Mouse (Mus musculus): ENCODE measurements around the gene BC048562. TPM values are rescaled to one million over a fixed set of nuclear protein-coding genes. Genes with fewer than 3 reads are reported as not detected.
A peak's percentile ranks its signal among the peaks of the same experiment; 100 is the strongest.

The BC048562 gene
- polyA plus RNA-seq, 1 experiment from 2014 or later: not detected

DNA sequence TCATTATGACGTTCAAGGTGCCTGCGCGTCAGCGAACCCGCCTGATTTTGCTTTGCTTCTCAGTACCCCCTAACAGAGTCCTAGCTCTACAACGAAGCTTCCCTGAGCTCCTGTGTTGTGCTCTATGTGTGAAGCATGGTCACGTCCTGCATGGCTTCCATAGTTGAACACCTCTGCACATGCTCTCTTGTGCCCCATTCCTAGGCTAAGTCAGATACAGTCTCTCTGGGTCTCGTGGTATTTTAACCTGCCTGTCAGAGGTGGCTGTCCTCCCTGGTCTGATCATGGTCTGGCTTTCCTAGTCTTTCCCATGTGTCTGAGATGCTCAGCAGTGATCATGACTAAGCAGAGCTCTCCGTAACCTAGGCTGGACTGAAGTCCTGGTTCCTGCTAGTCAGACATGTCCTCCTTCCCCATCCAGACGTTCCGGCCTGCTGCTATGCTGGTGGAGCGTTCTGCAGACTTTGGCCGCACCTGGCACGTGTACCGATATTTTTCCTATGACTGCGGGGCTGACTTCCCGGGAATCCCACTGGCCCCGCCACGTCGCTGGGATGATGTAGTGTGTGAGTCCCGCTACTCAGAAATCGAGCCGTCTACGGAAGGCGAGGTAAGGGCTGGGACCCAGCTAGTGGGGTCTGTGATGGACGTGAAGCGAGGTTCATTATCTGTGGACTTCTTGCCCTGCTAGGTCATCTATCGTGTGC, 44.7 kb downstream of the BC048562 start:
- Histone ChIP-seq H3K9me3 (ENCODE audit: control insufficient read depth, low read length) (no peaks in the 10 kb centered on the region), H3K9ac (ENCODE audit: low read length) (peak overlapping the region; percentile 92), H3K27ac (replicated peaks in 1 of 2; ENCODE audit: control insufficient read depth in 1 of 2, insufficient read depth in 1 of 2, low read depth in 2 of 2, low read length in 2 of 2) (peak overlapping the region; percentile 46 to 90), H3K27me3 (ENCODE audit: control insufficient read depth, insufficient read depth, low read length) (no peaks in the 10 kb centered on the region), H3K36me3 (ENCODE audit: control insufficient read depth, insufficient read depth, low read length) (peaks cover 47% of the 10 kb centered on the region), H3K4me2 (ENCODE audit: low read length) (peak overlapping the region; percentile 96), H3K4me3 (ENCODE audit: control insufficient read depth in 1 of 2, insufficient read depth in 1 of 2, low read depth in 1 of 2, low read length in 2 of 2) (peak overlapping the region; percentile 59 to 83; a peak in 2 of 4 replicates), H3K4me1 (ENCODE audit: control insufficient read depth in 2 of 2, insufficient read depth in 2 of 2, low read length in 2 of 2) (peaks cover 26 to 28% of the 10 kb centered on the region in 2 experiments)
- no peak for ATAC-seq (ENCODE audit: insufficient number of reproducible peaks, insufficient read depth, low FRiP score, low read depth)
- 81% methylated on average over 28 of the region's 28 CpGs for WGBS

- Histone ChIP-seq H3K36me3 (ENCODE audit: control insufficient read depth, insufficient read depth, low read length) (peaks cover 54% of the 10 kb centered on the region), H3K9ac (ENCODE audit: low read length) (peak overlapping the region; percentile 19; the same call in 1 of the 2 replicates), H3K4me1 (ENCODE audit: control insufficient read depth in 2 of 2, insufficient read depth in 2 of 2, low read length in 2 of 2) (peaks cover 26 to 28% of the 10 kb centered on the region in 2 experiments), H3K4me3 (ENCODE audit: control insufficient read depth in 1 of 2, insufficient read depth in 1 of 2, low read depth in 1 of 2, low read length in 2 of 2) (no peak overlapping the region), H3K27ac (replicated peaks in 1 of 2; ENCODE audit: control insufficient read depth in 1 of 2, insufficient read depth in 1 of 2, low read depth in 2 of 2, low read length in 2 of 2) (peak overlapping the region; percentile 46 to 90), H3K27me3 (ENCODE audit: control insufficient read depth, insufficient read depth, low read length) (no peaks in the 10 kb centered on the region), H3K4me2 (ENCODE audit: low read length) (peak overlapping the region; percentile 96), H3K9me3 (ENCODE audit: control insufficient read depth, low read length) (no peaks in the 10 kb centered on the region)
- no peak for ATAC-seq (ENCODE audit: insufficient number of reproducible peaks, insufficient read depth, low FRiP score, low read depth)
- 78% methylated on average over 19 of the region's 19 CpGs for WGBS
These were observed 45.4 kb downstream of the BC048562 start for GRCm38 (mm10) chr9:108481520-108482210.

DNA sequence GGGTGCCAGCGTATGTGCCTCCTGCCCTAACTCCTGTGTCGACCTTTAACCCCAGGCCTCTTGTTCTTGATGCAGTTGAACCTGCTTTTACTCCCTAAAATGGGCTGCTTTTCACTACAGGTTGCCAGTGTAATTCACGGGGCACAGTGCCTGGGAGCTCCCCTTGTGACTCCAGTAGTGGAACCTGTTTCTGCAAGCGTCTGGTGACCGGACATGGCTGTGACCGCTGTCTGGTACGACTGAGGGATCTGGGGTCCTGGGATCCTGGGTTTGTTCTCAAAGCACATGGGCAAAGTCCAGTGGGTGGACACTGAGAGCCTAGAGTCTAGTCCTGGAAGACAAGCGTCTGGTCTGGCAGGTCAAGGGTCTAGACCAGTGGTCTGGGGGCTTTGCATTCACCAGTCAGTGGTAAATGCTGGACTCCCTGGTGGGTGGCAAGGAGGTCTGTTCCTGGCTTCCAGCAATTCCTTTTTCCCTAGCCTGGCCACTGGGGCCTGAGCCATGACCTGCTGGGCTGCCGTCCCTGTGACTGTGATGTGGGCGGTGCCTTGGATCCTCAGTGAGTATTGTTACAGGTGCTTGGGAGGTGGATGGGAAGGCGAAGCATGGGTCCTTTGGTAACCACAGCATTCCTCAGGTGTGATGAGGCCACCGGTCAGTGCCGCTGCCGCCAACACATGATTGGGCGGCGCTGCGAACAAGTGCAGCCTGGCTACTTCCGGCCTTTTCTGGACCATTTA, 46.9 kb downstream of the BC048562 start:
- WGBS: 94% methylated on average over 18 of the region's 18 CpGs
- ATAC-seq (ENCODE audit: insufficient number of reproducible peaks, insufficient read depth, low FRiP score, low read depth): no peak
- Histone ChIP-seq H3K4me1 (ENCODE audit: control insufficient read depth in 2 of 2, insufficient read depth in 2 of 2, low read length in 2 of 2) (peaks cover 26 to 28% of the 10 kb centered on the region in 2 experiments), H3K4me3 (ENCODE audit: control insufficient read depth in 1 of 2, insufficient read depth in 1 of 2, low read depth in 1 of 2, low read length in 2 of 2) (no peak overlapping the region), H3K27ac (replicated peaks in 1 of 2; ENCODE audit: control insufficient read depth in 1 of 2, insufficient read depth in 1 of 2, low read depth in 2 of 2, low read length in 2 of 2) (no peak overlapping the region), H3K36me3 (ENCODE audit: control insufficient read depth, insufficient read depth, low read length) (peaks cover 69% of the 10 kb centered on the region), H3K9me3 (ENCODE audit: control insufficient read depth, low read length) (no peaks in the 10 kb centered on the region), H3K4me2 (ENCODE audit: low read length) (no peak overlapping the region), H3K9ac (ENCODE audit: low read length) (no peak overlapping the region), H3K27me3 (ENCODE audit: control insufficient read depth, insufficient read depth, low read length) (no peaks in the 10 kb centered on the region)

GRCm38 (mm10) chr9:108484021-108484420, 47.7 kb downstream of the BC048562 start:
- ATAC-seq (ENCODE audit: insufficient number of reproducible peaks, insufficient read depth, low FRiP score, low read depth): no peak
- Histone ChIP-seq H3K36me3 (ENCODE audit: control insufficient read depth, insufficient read depth, low read length) (peaks cover 77% of the 10 kb centered on the region), H3K4me2 (ENCODE audit: low read length) (no peak overlapping the region), H3K9me3 (ENCODE audit: control insufficient read depth, low read length) (no peaks in the 10 kb centered on the region), H3K4me3 (ENCODE audit: control insufficient read depth in 1 of 2, insufficient read depth in 1 of 2, low read depth in 1 of 2, low read length in 2 of 2) (no peak overlapping the region), H3K27me3 (ENCODE audit: control insufficient read depth, insufficient read depth, low read length) (no peaks in the 10 kb centered on the region), H3K4me1 (ENCODE audit: control insufficient read depth in 2 of 2, insufficient read depth in 2 of 2, low read length in 2 of 2) (peaks cover 25 to 27% of the 10 kb centered on the region in 2 experiments), H3K27ac (replicated peaks in 1 of 2; ENCODE audit: control insufficient read depth in 1 of 2, insufficient read depth in 1 of 2, low read depth in 2 of 2, low read length in 2 of 2) (no peak overlapping the region), H3K9ac (ENCODE audit: low read length) (no peak overlapping the region)
- WGBS: 94% methylated on average over 15 of the region's 15 CpGs

- no peaks in the 10 kb centered on the region for H3K27me3 ChIP-seq (ENCODE audit: control insufficient read depth, insufficient read depth, low read length)
- no peaks in the 10 kb centered on the region for H3K9me3 ChIP-seq (ENCODE audit: control insufficient read depth, low read length)
- peaks cover 17 to 22% of the 10 kb centered on the region in 2 experiments for H3K4me1 ChIP-seq (ENCODE audit: control insufficient read depth in 2 of 2, insufficient read depth in 2 of 2, low read length in 2 of 2)
- peaks cover 91% of the 10 kb centered on the region for H3K36me3 ChIP-seq (ENCODE audit: control insufficient read depth, insufficient read depth, low read length)
- H3K4me3 ChIP-seq (ENCODE audit: control insufficient read depth in 1 of 2, insufficient read depth in 1 of 2, low read depth in 1 of 2, low read length in 2 of 2): no peak overlapping the region
- no peak for ATAC-seq (ENCODE audit: insufficient number of reproducible peaks, insufficient read depth, low FRiP score, low read depth)
- H3K27ac ChIP-seq (replicated peaks in 1 of 2; ENCODE audit: control insufficient read depth in 1 of 2, insufficient read depth in 1 of 2, low read depth in 2 of 2, low read length in 2 of 2): no peak overlapping the region
- no peak overlapping the region for H3K9ac ChIP-seq (ENCODE audit: low read length)
- 92% methylated on average over 19 of the region's 19 CpGs for WGBS
- no peak overlapping the region for H3K4me2 ChIP-seq (ENCODE audit: low read length)
These were observed 49.1 kb downstream of the BC048562 start for GRCm38 (mm10) chr9:108485301-108485875.

DNA sequence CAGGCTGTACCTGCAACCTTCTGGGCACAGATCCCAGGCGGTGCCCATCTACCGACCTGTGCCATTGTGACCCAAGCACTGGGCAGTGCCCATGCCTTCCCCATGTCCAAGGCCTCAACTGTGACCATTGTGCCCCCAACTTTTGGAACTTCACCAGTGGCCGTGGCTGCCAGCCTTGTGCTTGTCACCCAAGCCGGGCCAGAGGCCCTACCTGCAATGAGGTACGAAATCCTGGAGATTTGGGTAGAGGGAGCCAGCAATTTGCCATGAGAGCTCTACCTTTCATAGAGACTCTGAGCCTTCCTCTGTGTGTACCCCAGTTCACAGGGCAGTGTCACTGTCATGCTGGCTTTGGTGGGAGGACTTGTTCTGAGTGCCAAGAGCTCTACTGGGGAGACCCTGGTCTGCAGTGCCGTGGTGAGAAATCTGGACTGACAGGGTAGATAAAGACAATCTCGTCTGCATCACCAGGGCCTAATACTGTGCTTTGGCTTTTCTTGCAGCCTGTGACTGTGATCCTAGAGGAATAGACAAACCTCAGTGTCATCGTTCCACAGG, 50.8 kb downstream of the BC048562 start:
- Histone ChIP-seq H3K4me1 (ENCODE audit: control insufficient read depth in 2 of 2, insufficient read depth in 2 of 2, low read length in 2 of 2) (peaks cover 6 to 8% of the 10 kb centered on the region in 2 experiments), H3K9me3 (ENCODE audit: control insufficient read depth, low read length) (no peaks in the 10 kb centered on the region), H3K9ac (ENCODE audit: low read length) (no peak overlapping the region), H3K36me3 (ENCODE audit: control insufficient read depth, insufficient read depth, low read length) (peaks cover 85% of the 10 kb centered on the region), H3K27me3 (ENCODE audit: control insufficient read depth, insufficient read depth, low read length) (no peaks in the 10 kb centered on the region), H3K27ac (replicated peaks in 1 of 2; ENCODE audit: control insufficient read depth in 1 of 2, insufficient read depth in 1 of 2, low read depth in 2 of 2, low read length in 2 of 2) (no peak overlapping the region), H3K4me2 (ENCODE audit: low read length) (no peak overlapping the region), H3K4me3 (ENCODE audit: control insufficient read depth in 1 of 2, insufficient read depth in 1 of 2, low read depth in 1 of 2, low read length in 2 of 2) (no peak overlapping the region)
- 89% methylated on average over 8 of the region's 8 CpGs for WGBS
- ATAC-seq (ENCODE audit: insufficient number of reproducible peaks, insufficient read depth, low FRiP score, low read depth): no peak

DNA sequence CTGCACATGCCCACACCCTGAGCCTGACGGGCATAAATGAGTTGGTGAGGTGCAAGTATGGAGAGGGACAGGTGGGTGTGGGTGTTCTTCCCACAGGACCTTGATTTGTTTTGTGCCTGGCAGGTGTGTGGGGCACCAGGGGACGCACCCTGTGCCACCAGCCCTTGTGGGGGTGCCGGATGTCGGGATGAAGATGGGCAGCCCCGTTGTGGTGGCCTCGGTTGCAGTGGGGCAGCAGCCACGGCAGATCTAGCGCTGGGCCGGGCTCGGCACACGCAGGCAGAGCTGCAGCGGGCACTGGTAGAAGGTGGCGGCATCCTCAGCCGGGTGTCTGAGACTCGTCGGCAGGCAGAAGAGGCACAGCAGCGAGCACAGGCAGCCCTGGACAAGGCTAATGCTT, 52.1 kb downstream of the BC048562 start:
- no peak for ATAC-seq (ENCODE audit: insufficient number of reproducible peaks, insufficient read depth, low FRiP score, low read depth)
- peaks cover 85% of the 10 kb centered on the region for H3K36me3 ChIP-seq (ENCODE audit: control insufficient read depth, insufficient read depth, low read length)
- no peak overlapping the region for H3K4me3 ChIP-seq (ENCODE audit: control insufficient read depth in 1 of 2, insufficient read depth in 1 of 2, low read depth in 1 of 2, low read length in 2 of 2)
- H3K4me2 ChIP-seq (ENCODE audit: low read length): no peak overlapping the region
- H3K4me1 ChIP-seq (ENCODE audit: control insufficient read depth in 2 of 2, insufficient read depth in 2 of 2, low read length in 2 of 2): peaks cover 10% of the 10 kb centered on the region in 2 experiments
- H3K27ac ChIP-seq (replicated peaks in 1 of 2; ENCODE audit: control insufficient read depth in 1 of 2, insufficient read depth in 1 of 2, low read depth in 2 of 2, low read length in 2 of 2): no peak overlapping the region
- H3K9ac ChIP-seq (ENCODE audit: low read length): no peak overlapping the region
- no peaks in the 10 kb centered on the region for H3K9me3 ChIP-seq (ENCODE audit: control insufficient read depth, low read length)
- H3K27me3 ChIP-seq (ENCODE audit: control insufficient read depth, insufficient read depth, low read length): no peaks in the 10 kb centered on the region
- 90% methylated on average over 17 of the region's 17 CpGs for WGBS
